Mouse (Mus musculus): ENCODE results near the gene Chpt1.

DNA sequence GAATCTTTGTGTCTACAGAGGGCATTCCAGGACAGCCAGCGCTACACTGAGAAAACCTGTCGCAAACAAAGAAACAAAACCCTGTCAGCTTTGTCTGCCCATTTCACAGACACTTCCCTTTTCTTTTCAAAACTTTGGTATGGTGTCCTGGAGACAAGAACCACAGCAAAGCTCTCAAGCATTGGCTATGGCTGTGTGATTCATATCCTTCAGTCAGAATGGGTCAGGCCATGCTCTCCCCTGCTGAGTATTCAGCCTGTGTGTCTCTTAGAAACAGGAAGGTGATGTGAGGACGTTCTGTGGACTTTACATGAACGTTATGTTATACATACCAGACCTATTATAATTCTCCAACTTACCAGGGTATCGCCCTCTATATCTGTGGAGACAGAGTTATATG is 86.2 kb downstream of the Chpt1 start:
- TF ChIP-seq POLR2A (IDR thresholded peaks at IDR 0.05; ENCODE audit: low read depth, low read length) (no peak), CTCF (IDR thresholded peaks at IDR 0.05; ENCODE audit: extremely low read depth, insufficient read length, insufficient replicate concordance, low read depth, low read length) (no peak)

All from small intestine, adult 2 months (tissue).